Mouse (Mus musculus): ENCODE measurements at regions not wholly inside any gene's neighbourhood (a gene's known extent, or its start where the extent isn't known, plus 50 kb on each side); places are given as distances from the start of the nearest gene placed in this dataset.

GRCm38 (mm10) chr7:58557535-58557934 lies 98.4 kb upstream of the Atp10a start:
- DNase-seq: no peak

- DNase-seq: no peak
Measured at GRCm38 (mm10) chr7:58568807-58569206, 87.2 kb upstream of the Atp10a start.

GRCm38 (mm10) chr7:58584241-58584820 lies 71.6 kb upstream of the Atp10a start:
- peak; percentile 67 for DNase-seq

GRCm38 (mm10) chr7:58585626-58586256 lies 70.2 kb upstream of the Atp10a start:
- no peak for DNase-seq

GRCm38 (mm10) chr7:58595951-58596350 lies 60.0 kb upstream of the Atp10a start:
- no peak for DNase-seq

Measured in lung, postnatal 10 days (tissue).